Comparison of ENCODE assay signal across 8 mouse cellular contexts in genomic region chr2:69723519-69723825, GRCm38 (mm10). TPM values are rescaled to one million over a fixed set of nuclear protein-coding genes. Genes with fewer than 3 reads are reported as not detected.
DNase-seq lines count a peak whose midpoint lies in the region; ATAC-seq and TF ChIP-seq lines count a peak whose summit lies in the region.

No protein-coding gene starts in this region.

- TF ChIP-seq CTCF in lung, embryonic 14.5 days (IDR thresholded peaks at IDR 0.05; ENCODE audit: low read depth) = no peak
- TF ChIP-seq CTCF in olfactory bulb, adult 2 months (IDR thresholded peaks at IDR 0.05; ENCODE audit: insufficient read depth, low read depth, low read length) = no peak

- ATAC-seq in lung, embryonic 14.5 days (ENCODE audit: insufficient read depth) = no peak
- no peak for ATAC-seq in embryonic facial prominence, embryonic 14.5 days (ENCODE audit: low read depth)

- under 1% methylated on average over 13 of the region's 13 CpGs for WGBS in lung, embryonic 14.5 days
- WGBS in embryonic facial prominence, embryonic 14.5 days = 1% methylated on average over 13 of the region's 13 CpGs
- WGBS in limb, embryonic 10.5 days = 2% methylated on average over 13 of the region's 13 CpGs
- under 1% methylated on average over 13 of the region's 13 CpGs for WGBS in olfactory bulb, adult 2 months

- H3K27me3 ChIP-seq in lung, embryonic 14.5 days (ENCODE audit: insufficient read depth, low read length) = no peaks in the 10 kb centered on the region
- no peaks in the 10 kb centered on the region for H3K27me3 ChIP-seq in embryonic facial prominence, embryonic 14.5 days (replicated peaks; ENCODE audit: control insufficient read depth, insufficient read depth, low read length)
- no peaks in the 10 kb centered on the region for H3K27me3 ChIP-seq in limb, embryonic 10.5 days (ENCODE audit: low read depth, poor library complexity, severe bottlenecking)

- peak overlapping the region; percentile 73 for H3K4me2 ChIP-seq in lung, embryonic 14.5 days
- H3K4me2 ChIP-seq in embryonic facial prominence, embryonic 14.5 days (ENCODE audit: low read depth, low read length) = peak overlapping the region; percentile 57

- H3K27ac ChIP-seq in lung, embryonic 14.5 days (ENCODE audit: low read depth) = peak overlapping the region; percentile 89
- H3K27ac ChIP-seq in embryonic facial prominence, embryonic 14.5 days (replicated peaks; ENCODE audit: low read depth, low read length) = peak overlapping the region; percentile 89
- H3K27ac ChIP-seq in limb, embryonic 10.5 days = peak overlapping the region; percentile 93
- peak overlapping the region; percentile 47; the same call in 1 of the 2 replicates for H3K27ac ChIP-seq in olfactory bulb, adult 2 months (ENCODE audit: insufficient read depth, low read depth, low read length)

- H3K9me3 ChIP-seq in lung, embryonic 14.5 days (ENCODE audit: low read depth, low read length) = no peaks in the 10 kb centered on the region
- no peaks in the 10 kb centered on the region for H3K9me3 ChIP-seq in embryonic facial prominence, embryonic 14.5 days (ENCODE audit: control insufficient read depth, low read length)
- no peaks in the 10 kb centered on the region for H3K9me3 ChIP-seq in limb, embryonic 10.5 days (replicated peaks)

- no peak for TF ChIP-seq POLR2A in olfactory bulb, adult 2 months (IDR thresholded peaks at IDR 0.05; ENCODE audit: insufficient read depth, low read depth, low read length)

- H3K9ac ChIP-seq in lung, embryonic 14.5 days = peak overlapping the region; percentile 92
- H3K9ac ChIP-seq in embryonic facial prominence, embryonic 14.5 days (ENCODE audit: low read depth, low read length) = peak overlapping the region; percentile 83

- peak; percentile 49 for DNase-seq in lung, embryonic 14.5 days
- no peak for DNase-seq in lung, postnatal 36 days
- no peak for DNase-seq in embryonic facial prominence, embryonic 14.5 days (ENCODE audit: low spot score)
- DNase-seq in limb, embryonic 10.5 days (ENCODE audit: low spot score) = no peak
- DNase-seq in right cerebral cortex, postnatal 10 days (ENCODE audit: low spot score in 2 of 2) = no peak
- DNase-seq in kidney, postnatal 25 days = no peak
- DNase-seq in lung, postnatal 10 days = no peak

- H3K4me3 ChIP-seq in lung, embryonic 14.5 days (ENCODE audit: low read depth, low read length) = peak overlapping the region; percentile 96
- peak overlapping the region; percentile 78 for H3K4me3 ChIP-seq in embryonic facial prominence, embryonic 14.5 days (ENCODE audit: low read depth, low read length)
- H3K4me3 ChIP-seq in limb, embryonic 10.5 days = peak overlapping the region; percentile 78
- H3K4me3 ChIP-seq in olfactory bulb, adult 2 months (ENCODE audit: insufficient read depth, low read depth, low read length) = peak overlapping the region; percentile 75

- peaks cover 4% of the 10 kb centered on the region; the same call in 1 of the 2 replicates for H3K36me3 ChIP-seq in lung, embryonic 14.5 days (ENCODE audit: insufficient read depth)
- no peaks in the 10 kb centered on the region for H3K36me3 ChIP-seq in embryonic facial prominence, embryonic 14.5 days (ENCODE audit: control insufficient read depth, insufficient read depth, low read length)
- H3K36me3 ChIP-seq in limb, embryonic 10.5 days = peaks cover 4% of the 10 kb centered on the region

- no peaks in the 10 kb centered on the region for H3K4me1 ChIP-seq in lung, embryonic 14.5 days (ENCODE audit: insufficient read depth)
- peaks cover 8% of the 10 kb centered on the region for H3K4me1 ChIP-seq in embryonic facial prominence, embryonic 14.5 days (ENCODE audit: control insufficient read depth, insufficient read depth, low read length)
- H3K4me1 ChIP-seq in limb, embryonic 10.5 days = peaks cover 14% of the 10 kb centered on the region; the same call in 1 of the 2 replicates
- H3K4me1 ChIP-seq in olfactory bulb, adult 2 months (ENCODE audit: control insufficient read depth, insufficient read depth, low read length) = no peaks in the 10 kb centered on the region

RNA-seq across cellular contexts. Expression of gene Ppig, which starts 1.1 kb away (rescaled TPM):
- 120 and 130 TPM in 2 replicates for polyA plus RNA-seq in lung, embryonic 14.5 days (2014; fragmentation: Nextera tagmentation; extraction: Ambion mirVana)
- 119 and 127 TPM in 2 replicates for polyA plus RNA-seq in embryonic facial prominence, embryonic 14.5 days (2014; fragmentation: Nextera tagmentation; extraction: Ambion mirVana)
- 109 and 135 TPM in 2 replicates for polyA plus RNA-seq in limb, embryonic 10.5 days (2016; fragmentation: Nextera tagmentation; extraction: Ambion mirVana)
- 155 TPM in 1 of 2 replicates, not detected in the other for polyA plus RNA-seq in olfactory bulb, adult 2 months (2012; ENCODE audit: insufficient read depth, insufficient read length, low replicate concordance, missing spikeins)

RNA-seq across cellular contexts. Expression of gene Fastkd1, which starts 10.2 kb away (rescaled TPM):
- polyA plus RNA-seq in lung, embryonic 14.5 days (2014; fragmentation: Nextera tagmentation; extraction: Ambion mirVana) = 14.6 and 15.3 TPM in 2 replicates
- polyA plus RNA-seq in embryonic facial prominence, embryonic 14.5 days (2014; fragmentation: Nextera tagmentation; extraction: Ambion mirVana) = 10.9 and 11.9 TPM in 2 replicates
- 15.0 and 15.9 TPM in 2 replicates for polyA plus RNA-seq in limb, embryonic 10.5 days (2016; fragmentation: Nextera tagmentation; extraction: Ambion mirVana)
- polyA plus RNA-seq in olfactory bulb, adult 2 months (2012; ENCODE audit: insufficient read depth, insufficient read length, low replicate concordance, missing spikeins) = not detected in 2 replicates

RNA-seq across cellular contexts. Expression of gene Klhl41, which starts 53.6 kb away (rescaled TPM):
- 0.13 and 0.76 TPM in 2 replicates for polyA plus RNA-seq in lung, embryonic 14.5 days (2014; fragmentation: Nextera tagmentation; extraction: Ambion mirVana)
- polyA plus RNA-seq in embryonic facial prominence, embryonic 14.5 days (2014; fragmentation: Nextera tagmentation; extraction: Ambion mirVana) = 25.5 and 34.1 TPM in 2 replicates
- polyA plus RNA-seq in limb, embryonic 10.5 days (2016; fragmentation: Nextera tagmentation; extraction: Ambion mirVana) = 0.30 and 1.1 TPM in 2 replicates
- not detected in 2 replicates for polyA plus RNA-seq in olfactory bulb, adult 2 months (2012; ENCODE audit: insufficient read depth, insufficient read length, low replicate concordance, missing spikeins)

Comparison
In these comparisons a context has a peak if more than half of its experiments do, and no peak if none do; other contexts are left out.
1. RNA of gene Klhl41, which starts 53.6 kb away (polyA plus RNA-seq): 25.5 to 34.1 TPM in embryonic facial prominence, embryonic 14.5 days; 0.30 to 1.1 TPM in limb, embryonic 10.5 days, 0.13 to 0.76 TPM in lung, embryonic 14.5 days and not detected in olfactory bulb, adult 2 months; every median in the first group is over 10 times any median in the second.
2. Peak in every context shown above with its lines, with median percentiles within 50 percentile points of each other: H3K27ac ChIP-seq and H3K4me3 ChIP-seq.